Mouse (Mus musculus) liver, adult 2 months (tissue): ENCODE results near the gene Khdc4.

ENCODE experiments used
- CTCF ChIP-seq: fragments of 200-500 bp; IDR thresholded peaks from 2 replicates; pipeline ENCODE4 v1.5.1; 2011; ENCODE audit warnings: low read depth, low read length, control low read depth
- POLR2A ChIP-seq: fragments of 200-500 bp; IDR thresholded peaks from 2 replicates; pipeline ENCODE4 v1.6.1; 2011; ENCODE audit warnings: low read length, control low read depth; ENCODE audit not compliant: insufficient read depth; ENCODE audit errors: extremely low read depth

GRCm38 (mm10) chr3:88659798-88660197 lies 25.8 kb upstream of the Khdc4 start:
- TF ChIP-seq POLR2A (no peak), CTCF (no peak)
